Mouse (Mus musculus) macrophage (primary cell): ENCODE results near the gene Cntn6. TPM values are rescaled to one million over a fixed set of nuclear protein-coding genes. Genes with fewer than 3 reads are reported as not detected.

Source experiments
- H3K27ac ChIP-seq: fragments of 350-480 bp; formaldehyde crosslinking; 2 replicates; pipeline ENCODE4 v1.9.0; 2021
- H3K36me3 ChIP-seq: fragments of 350-480 bp; formaldehyde crosslinking; 2 replicates; pipeline ENCODE4 v1.9.0; 2021; ENCODE audit errors: inconsistent target
- H3K4me3 ChIP-seq: fragments of 350-480 bp; formaldehyde crosslinking; 2 replicates; pipeline ENCODE4 v1.9.0; 2021; ENCODE audit errors: inconsistent target
- H3K79me2 ChIP-seq: fragments of 350-480 bp; formaldehyde crosslinking; 2 replicates; pipeline ENCODE4 v1.9.0; 2021; ENCODE audit errors: inconsistent target
- WGBS: methylation state at CpG from one replicate; pipeline ENCODE4 v1.1.7; 2026; ENCODE audit warnings: inconsistent platforms; ENCODE audit not compliant: missing documents; 5-methylcytosine and 5-hydroxymethylcytosine counted together
- polyA plus RNA-seq: library from polyadenylated mRNA; stranded (reverse); fragments of 250-400 nt; gene quantifications from 3 replicates; pipeline ENCODE4 v1.2.4, GENCODE M21; 2018; ENCODE audit warnings: inconsistent platforms

Gene Cntn6
- polyA plus RNA-seq, 1 experiment from 2014 or later: not detected

DNA sequence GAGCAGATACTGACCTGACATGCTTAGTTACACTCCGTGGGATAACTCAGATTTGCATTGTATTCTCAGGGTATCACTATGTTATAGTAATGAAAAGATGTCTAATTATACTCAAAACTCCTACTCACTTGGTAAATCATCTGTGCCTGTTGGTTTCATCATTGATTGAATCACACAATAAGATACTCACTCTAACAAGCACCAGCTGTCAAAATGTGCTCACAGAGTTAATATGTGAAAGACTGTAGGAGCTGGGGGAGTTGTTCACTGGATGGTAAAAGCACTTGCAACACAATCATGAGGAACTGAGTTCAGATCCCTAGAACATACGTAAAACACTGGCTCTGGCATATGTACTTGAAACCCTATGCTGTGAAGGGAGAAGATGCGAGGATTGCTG lies 398.5 kb downstream of the Cntn6 start:
- H3K79me2 ChIP-seq: no peaks in the 10 kb centered on the region
- H3K36me3 ChIP-seq: no peaks in the 10 kb centered on the region
- no peak overlapping the region for H3K27ac ChIP-seq
- H3K4me3 ChIP-seq: no peak overlapping the region
- WGBS: 82% methylated on average over 3 of the region's 3 CpGs
